Mouse (Mus musculus): ENCODE measurements around the gene Cmtm6. TPM values are rescaled to one million over a fixed set of nuclear protein-coding genes. Genes with fewer than 3 reads are reported as not detected.

The Cmtm6 gene
- 224 TPM for polyA plus RNA-seq (2017; shearing (Covaris generic))

GRCm38 (mm10) chr9:114731011-114731755 lies at the start of gene Cmtm6:
Gene Cmtm6 (plus strand): TSS chr9:114731116.

GRCm38 (mm10) chr9:114688252-114688952 lies 42.5 kb upstream of the Cmtm6 start, which contains the start of gene Dync1li1:
Gene Dync1li1 (plus strand): TSS chr9:114688790.

DNA sequence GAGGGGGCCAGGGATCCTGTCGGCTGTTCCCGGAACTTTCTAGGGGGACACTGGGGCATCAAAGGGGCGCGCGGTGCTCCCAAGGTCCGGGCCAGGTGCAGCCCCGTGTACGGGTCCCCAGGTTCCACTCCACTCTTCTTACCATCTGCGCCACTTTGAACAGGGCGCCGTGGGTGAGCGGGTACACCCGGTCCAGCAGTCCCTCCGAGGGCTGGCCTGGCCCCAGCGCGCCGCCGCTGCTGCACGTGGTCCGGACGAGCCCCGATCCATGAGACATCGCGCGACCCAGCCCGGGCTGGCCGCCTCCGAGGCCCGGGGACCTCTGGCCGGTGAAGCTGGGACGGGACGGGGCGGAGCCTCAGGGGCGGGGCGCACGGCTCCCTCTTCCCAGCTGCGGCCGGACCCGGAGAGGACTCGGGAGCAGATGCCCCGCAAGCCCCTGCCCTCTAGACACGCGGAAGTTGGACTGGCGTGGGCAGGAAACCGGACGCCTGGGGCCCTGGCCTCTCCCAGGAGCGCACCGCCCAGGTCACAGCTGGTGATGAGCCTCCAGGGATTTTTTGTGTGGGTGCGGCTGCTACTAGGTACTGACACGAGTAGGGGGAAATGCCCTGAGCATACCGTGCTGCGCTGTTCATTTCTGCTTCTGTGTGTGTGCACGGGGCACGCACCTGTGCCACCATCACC lies 50.8 kb downstream of the Cmtm6 start, which contains the start of gene Cmtm7:
Gene Cmtm7 (minus strand): TSS at position 331 of the 687 bp plus-strand sequence.

Other genes starting within 250 kb of the Cmtm6 start
- 37.5 TPM for gene Ccr4, start 226.2 kb upstream of the Cmtm6 start, polyA plus RNA-seq (2017; shearing (Covaris generic))
- not detected for gene C130032M10Rik, start 215.4 kb upstream of the Cmtm6 start, polyA plus RNA-seq (2017; shearing (Covaris generic))
- gene Trim71, start 166.7 kb upstream of the Cmtm6 start, polyA plus RNA-seq (2017; shearing (Covaris generic)): not detected
- 65.0 TPM for gene Cnot10, start 90.9 kb upstream of the Cmtm6 start, polyA plus RNA-seq (2017; shearing (Covaris generic))
- 62.7 TPM for gene Dync1li1, start 42.3 kb upstream of the Cmtm6 start, polyA plus RNA-seq (2017; shearing (Covaris generic))
- gene Cmtm7, start 50.7 kb downstream of the Cmtm6 start, polyA plus RNA-seq (2017; shearing (Covaris generic)): 135 TPM
- gene Cmtm8, start 113.0 kb downstream of the Cmtm6 start, polyA plus RNA-seq (2017; shearing (Covaris generic)): 0.61 TPM
- 39.5 TPM for gene Gpd1l, start 202.9 kb downstream of the Cmtm6 start, polyA plus RNA-seq (2017; shearing (Covaris generic))
- not detected for gene Osbpl10, start 247.5 kb downstream of the Cmtm6 start, polyA plus RNA-seq (2017; shearing (Covaris generic))